Mouse (Mus musculus) limb, embryonic 14.5 days (tissue): ENCODE measurements around the gene 2310009B15Rik. TPM values are rescaled to one million over a fixed set of nuclear protein-coding genes. Genes with fewer than 3 reads are reported as not detected.
"Not testable (repeated sequence)": the region's sequence is repeated elsewhere in the genome, so short reads cannot be mapped to it uniquely, and the experiment has no call there.

ENCODE experiments used
- ATAC-seq: fragments of 200-750 bp; cut with Nextera tagmentation; 2 replicates; pipeline ENCODE4 v1.8.0; 2017; ENCODE audit warnings: low read depth, moderate number of reproducible peaks, moderate TSS enrichment; ENCODE audit not compliant: low FRiP score
- DNase-seq: peaks from one replicate; pipeline ENCODE4 v3.0.0-alpha.2; 2015; ENCODE audit warnings: low spot score
- H3K27ac ChIP-seq: fragments of 300-500 bp; sonication (generic); replicated peaks from 2 replicates; pipeline ENCODE4 v1.5.1; 2014; ENCODE audit warnings: low read depth, mild to moderate bottlenecking, low read length, moderate library complexity, mixed read lengths
- H3K27me3 ChIP-seq: fragments of 300-500 bp; sonication (generic); 2 replicates; pipeline ENCODE4 v1.6.1; 2014; ENCODE audit warnings: low read length, mixed read lengths; ENCODE audit not compliant: control insufficient read depth, insufficient read depth
- H3K36me3 ChIP-seq: fragments of 300-500 bp; sonication (generic); 2 replicates; pipeline ENCODE4 v1.6.1; 2014; ENCODE audit warnings: mild to moderate bottlenecking, low read length, moderate library complexity, mixed read lengths; ENCODE audit not compliant: control insufficient read depth, insufficient read depth
- H3K4me1 ChIP-seq: fragments of 300-500 bp; sonication (generic); 2 replicates; pipeline ENCODE4 v1.6.1; 2014; ENCODE audit warnings: antibody characterized with exemption, low read length, mixed read lengths; ENCODE audit not compliant: control insufficient read depth, insufficient read depth
- H3K4me2 ChIP-seq: fragments of 300-500 bp; sonication (generic); replicated peaks from 2 replicates; pipeline ENCODE4 v1.6.1; 2014; ENCODE audit warnings: low read depth, mild to moderate bottlenecking, low read length, moderate library complexity; ENCODE audit not compliant: severe bottlenecking
- H3K4me3 ChIP-seq: fragments of 300-500 bp; sonication (generic); replicated peaks from 2 replicates; pipeline ENCODE4 v1.5.1; 2014; ENCODE audit warnings: low read length
- H3K9ac ChIP-seq: fragments of 300-500 bp; sonication (generic); 2 replicates; pipeline ENCODE4 v1.6.1; 2014; ENCODE audit warnings: mild to moderate bottlenecking, low read depth, low read length, moderate library complexity; ENCODE audit not compliant: severe bottlenecking
- H3K9me3 ChIP-seq: fragments of 300-500 bp; sonication (generic); 2 replicates; pipeline ENCODE4 v1.6.1; 2016; ENCODE audit warnings: low read length; ENCODE audit not compliant: control insufficient read depth
- POLR2A ChIP-seq: fragments of 200-500 bp; IDR thresholded peaks from 2 replicates; pipeline ENCODE4 v1.8.0; 2012; ENCODE audit warnings: inconsistent platforms, mild to moderate bottlenecking, moderate library complexity, borderline replicate concordance; ENCODE audit not compliant: insufficient read depth, insufficient read length; ENCODE audit errors: extremely low read depth
- WGBS: fragments of 180-500 bp; shearing (Covaris S2); extraction: QIAGEN DNeasy Blood & Tissue Kit; methylation state at CpG from one replicate; pipeline ENCODE4 v1.1.7; 2014; 5-methylcytosine and 5-hydroxymethylcytosine counted together
- polyA plus RNA-seq, 2 experiments: library from polyadenylated mRNA; depleted of rRNA in 1 of 2; stranded (reverse) in 1 of 2; unstranded in 1 of 2; fragments of >200 nt; fragmentation: Nextera tagmentation in 1 of 2; extraction: Ambion mirVana in 1 of 2; gene quantifications; 2 replicates each; pipeline versions ENCODE4 v1.2.1 to v1.2.3; 2012 to 2014

Gene 2310009B15Rik
- polyA plus RNA-seq (2012; rRNA removed) (47.9 and 59.0 TPM in 2 replicates), polyA plus RNA-seq (2014; fragmentation: Nextera tagmentation; extraction: Ambion mirVana) (48.1 and 50.4 TPM in 2 replicates)

DNA sequence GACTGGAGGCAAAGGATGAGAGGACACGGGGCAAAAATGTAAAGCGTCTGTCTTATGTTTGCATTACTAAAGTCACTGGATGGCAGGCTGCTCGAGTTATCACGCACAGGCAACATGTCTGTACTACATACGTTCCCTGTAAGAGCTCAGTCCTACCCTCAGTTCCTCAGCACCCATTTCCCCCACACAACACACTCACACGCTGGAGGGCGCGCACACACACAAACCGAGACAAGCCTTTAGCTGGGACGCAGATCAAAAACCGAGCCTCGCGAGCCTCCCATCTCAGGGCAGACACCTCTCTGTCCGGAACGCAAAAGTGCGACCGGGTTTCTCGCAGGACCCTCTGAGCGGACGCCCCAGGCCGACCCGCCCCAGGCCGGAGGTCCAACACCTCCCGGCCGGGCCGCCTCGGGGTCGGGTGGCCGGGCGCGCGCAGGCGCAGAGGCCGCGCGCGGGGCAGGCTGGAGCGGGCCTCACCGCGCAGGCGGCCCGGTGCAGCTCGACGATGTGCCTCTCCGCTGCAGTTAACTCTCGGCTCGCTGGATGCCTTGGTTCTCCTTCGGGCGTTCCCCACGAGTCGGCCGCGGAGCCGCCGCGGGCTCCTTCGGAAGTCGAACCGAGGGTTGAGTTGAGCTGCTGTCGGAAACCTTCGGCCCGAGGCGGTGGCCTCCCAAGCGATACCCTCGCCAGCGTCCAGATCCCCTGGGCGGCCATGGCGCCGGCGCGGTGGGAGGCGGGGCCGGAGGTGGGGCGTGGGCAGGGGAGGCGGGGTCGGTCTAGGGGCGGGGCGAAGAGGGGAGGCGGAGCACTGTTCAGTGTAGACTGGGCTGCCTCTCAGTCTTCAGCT lies at the start of gene 2310009B15Rik:
TSS of gene 2310009B15Rik (minus strand) at position 752 of the 850 bp plus-strand sequence.
- Histone ChIP-seq H3K4me3 (peak within 1 kb of the TSS; percentile 42), H3K27ac (peak within 1 kb of the TSS; percentile 82), H3K4me2 (peak within 1 kb of the TSS; percentile 19; the same call in 1 of the 2 replicates), H3K9ac (peak within 1 kb of the TSS; percentile 63), H3K4me1 (peaks cover 14% of the 10 kb centered on the region)
- peak; percentile 72 for DNase-seq
- H3K36me3 ChIP-seq, H3K9me3 ChIP-seq, H3K27me3 ChIP-seq: not testable (repeated sequence)
- under 1% methylated on average over 30 of the region's 79 CpGs for WGBS
- ATAC-seq = peak; percentile 98
- TF ChIP-seq POLR2A = peak; percentile 71; the same call in 1 of the 2 replicates

GRCm38 (mm10) chr1:138906256-138906655 lies 49.6 kb upstream of the 2310009B15Rik start:
- H3K4me2 ChIP-seq = no peak overlapping the region
- H3K9me3 ChIP-seq = no peaks in the 10 kb centered on the region
- H3K36me3 ChIP-seq = no peaks in the 10 kb centered on the region
- no peak for TF ChIP-seq POLR2A
- ATAC-seq = no peak
- DNase-seq = no peak
- H3K27me3 ChIP-seq = no peaks in the 10 kb centered on the region
- H3K9ac ChIP-seq = no peak overlapping the region
- WGBS = 67% methylated on average over 3 of the region's 3 CpGs
- no peak overlapping the region for H3K27ac ChIP-seq
- H3K4me3 ChIP-seq = no peak overlapping the region
- H3K4me1 ChIP-seq = no peaks in the 10 kb centered on the region

GRCm38 (mm10) chr1:138905092-138905765 lies 48.6 kb upstream of the 2310009B15Rik start:
- ATAC-seq = no peak
- Histone ChIP-seq H3K9ac (no peak overlapping the region), H3K36me3 (no peaks in the 10 kb centered on the region), H3K27me3 (no peaks in the 10 kb centered on the region), H3K4me1 (no peaks in the 10 kb centered on the region), H3K4me2 (no peak overlapping the region), H3K9me3 (no peaks in the 10 kb centered on the region), H3K4me3 (no peak overlapping the region), H3K27ac (no peak overlapping the region)
- WGBS = 93% methylated on average over 3 of the region's 3 CpGs
- TF ChIP-seq POLR2A = no peak
- no peak for DNase-seq

DNA sequence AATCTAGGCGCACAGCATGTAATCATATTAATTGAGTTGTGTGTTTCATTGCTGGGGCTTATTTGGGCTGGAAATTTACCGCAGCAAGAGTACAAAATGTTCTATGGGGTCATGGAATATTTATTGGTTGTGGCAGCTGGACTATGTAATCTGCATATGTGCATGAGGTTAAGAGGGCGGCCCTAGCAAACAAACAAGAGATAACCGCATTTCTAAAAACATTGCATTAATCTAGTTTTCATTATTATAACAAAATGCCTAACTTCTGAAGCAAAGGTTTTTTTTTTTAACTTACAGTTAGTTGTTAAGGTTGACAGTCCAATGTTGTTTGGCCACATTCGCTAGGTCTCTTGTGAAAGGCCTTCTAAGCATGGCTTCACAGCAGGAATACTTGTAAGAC lies 47.2 kb upstream of the 2310009B15Rik start:
- WGBS = 89% methylated on average over 5 of the region's 5 CpGs
- Histone ChIP-seq H3K36me3 (no peaks in the 10 kb centered on the region), H3K4me3 (no peak overlapping the region), H3K9ac (no peak overlapping the region), H3K4me2 (no peak overlapping the region), H3K4me1 (no peaks in the 10 kb centered on the region), H3K27ac (no peak overlapping the region), H3K9me3 (no peaks in the 10 kb centered on the region), H3K27me3 (no peaks in the 10 kb centered on the region)
- TF ChIP-seq POLR2A = no peak
- DNase-seq = no peak
- no peak for ATAC-seq

- H3K36me3 ChIP-seq = no peaks in the 10 kb centered on the region
- no peaks in the 10 kb centered on the region for H3K27me3 ChIP-seq
- DNase-seq = no peak
- H3K9ac ChIP-seq = no peak overlapping the region
- no peak overlapping the region for H3K27ac ChIP-seq
- H3K4me1 ChIP-seq = no peaks in the 10 kb centered on the region
- peak; percentile 30; the same call in 1 of the 2 replicates for ATAC-seq
- 72% methylated on average over 16 of the region's 16 CpGs for WGBS
- H3K4me3 ChIP-seq = no peak overlapping the region
- no peak overlapping the region for H3K4me2 ChIP-seq
- TF ChIP-seq POLR2A = no peak
- no peaks in the 10 kb centered on the region for H3K9me3 ChIP-seq
Measured at GRCm38 (mm10) chr1:138901431-138902117, 44.9 kb upstream of the 2310009B15Rik start.
